In the genomic region with DNA sequence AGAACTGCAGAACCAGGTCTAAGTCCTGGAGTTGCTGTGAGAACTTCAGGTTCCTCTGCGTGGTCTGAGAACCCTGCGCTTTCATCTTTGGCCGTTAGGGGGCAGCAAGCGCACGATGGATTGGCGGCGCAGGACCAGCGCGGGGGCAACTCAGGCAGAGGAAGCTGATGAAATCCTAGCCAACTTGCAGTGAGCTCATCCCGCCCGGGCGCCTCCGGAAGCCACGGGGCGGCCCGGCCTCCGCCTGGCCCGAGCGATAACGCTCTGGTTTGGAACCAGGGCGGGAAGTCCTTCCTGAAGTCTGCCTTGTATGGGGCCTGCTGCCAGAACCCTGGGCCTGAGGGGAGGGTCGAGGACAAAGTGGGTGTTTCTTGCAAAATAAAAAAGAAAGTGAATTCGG, we compare ENCODE assay signal across 8 mouse cellular contexts. TPM values are rescaled to one million over a fixed set of nuclear protein-coding genes. Genes with fewer than 3 reads are reported as not detected.
DNase-seq lines count a peak whose midpoint lies in the region; ATAC-seq lines count a peak whose summit lies in the region.

No protein-coding gene starts in this region.

- under 1% methylated on average over 23 of the region's 23 CpGs for WGBS in hindbrain, embryonic 11.5 days

- no peaks in the 10 kb centered on the region for H3K36me3 ChIP-seq in hindbrain, embryonic 11.5 days (ENCODE audit: control insufficient read depth, insufficient read depth, low read length)

- no peaks in the 10 kb centered on the region for H3K27me3 ChIP-seq in hindbrain, embryonic 11.5 days (ENCODE audit: control insufficient read depth, insufficient read depth, low read length)

- peak overlapping the region; percentile 25; the same call in 1 of the 2 replicates for H3K9ac ChIP-seq in hindbrain, embryonic 11.5 days (ENCODE audit: low read depth, low read length)

- no peaks in the 10 kb centered on the region for H3K9me3 ChIP-seq in hindbrain, embryonic 11.5 days (ENCODE audit: control insufficient read depth, low read length)

- peak; percentile 76 for ATAC-seq in hindbrain, embryonic 11.5 days (ENCODE audit: low FRiP score)

- H3K4me3 ChIP-seq in hindbrain, embryonic 11.5 days (ENCODE audit: low read depth, low read length): peak overlapping the region; percentile 29

- DNase-seq in NIH3T3 (ENCODE audit: low read depth): peak; percentile 97
- peak; percentile 94 for DNase-seq in cerebellum, adult 9-11 months
- peak; percentile 79 to 97 for DNase-seq in frontal cortex, adult 2 months (ENCODE audit: extremely low spot score in 1 of 2, low spot score in 1 of 2)
- peak; percentile 98 for DNase-seq in hindbrain, embryonic 11.5 days (ENCODE audit: low spot score)
- DNase-seq in layer of hippocampus, postnatal 25 days (ENCODE audit: extremely low spot score in 1 of 2, low spot score in 1 of 2): peak; percentile 94 to 99
- DNase-seq in lung, postnatal 14 days: peak; percentile 97
- DNase-seq in ovary, postnatal 36 days (ENCODE audit: low spot score): peak; percentile 91
- DNase-seq in thymus, postnatal 25 days: peak; percentile 96

- peak overlapping the region; percentile 47 for H3K4me2 ChIP-seq in hindbrain, embryonic 11.5 days (replicated peaks; ENCODE audit: low read depth, low read length)

- peaks cover 6% of the 10 kb centered on the region for H3K4me1 ChIP-seq in hindbrain, embryonic 11.5 days (replicated peaks; ENCODE audit: control insufficient read depth, insufficient read depth, low read length)

- peak overlapping the region; percentile 68 for H3K27ac ChIP-seq in hindbrain, embryonic 11.5 days (ENCODE audit: low read depth, low read length)

RNA-seq across cellular contexts. Expression of gene Ccdc9, which starts 8.2 kb away (rescaled TPM):
- polyA plus RNA-seq in frontal cortex, adult 2 months (2012; rRNA removed): 91.2 and 91.4 TPM in 2 replicates
- polyA plus RNA-seq in hindbrain, embryonic 11.5 days (2014; fragmentation: Nextera tagmentation; extraction: Ambion mirVana): 18.2 and 19.2 TPM in 2 replicates
- total RNA-seq in layer of hippocampus, postnatal 25 days (2021): 10 to 100 TPM; 59.6 to 77.3 TPM

RNA-seq across cellular contexts. Expression of gene Bbc3, which starts 13.4 kb away (rescaled TPM):
- 17.1 and 18.2 TPM in 2 replicates for polyA plus RNA-seq in frontal cortex, adult 2 months (2012; rRNA removed)
- 6.4 and 8.1 TPM in 2 replicates for polyA plus RNA-seq in hindbrain, embryonic 11.5 days (2014; fragmentation: Nextera tagmentation; extraction: Ambion mirVana)
- total RNA-seq in layer of hippocampus, postnatal 25 days (2021): 10 to 100 TPM; 14.0 to 20.0 TPM

RNA-seq across cellular contexts. Expression of gene Inafm1, which starts 21.4 kb away (rescaled TPM):
- 57.6 and 58.4 TPM in 2 replicates for polyA plus RNA-seq in frontal cortex, adult 2 months (2012; rRNA removed)
- polyA plus RNA-seq in hindbrain, embryonic 11.5 days (2014; fragmentation: Nextera tagmentation; extraction: Ambion mirVana): 11.0 and 13.8 TPM in 2 replicates
- total RNA-seq in layer of hippocampus, postnatal 25 days (2021): 10 to 100 TPM; 29.4 to 34.2 TPM

RNA-seq across cellular contexts. Expression of gene C5ar1, which starts 35.5 kb away (rescaled TPM):
- polyA plus RNA-seq in frontal cortex, adult 2 months (2012; rRNA removed): 1.2 and 1.3 TPM in 2 replicates
- polyA plus RNA-seq in hindbrain, embryonic 11.5 days (2014; fragmentation: Nextera tagmentation; extraction: Ambion mirVana): 0.46 and 1.3 TPM in 2 replicates
- total RNA-seq in layer of hippocampus, postnatal 25 days (2021): 1 to 10 TPM; 1.1 TPM

RNA-seq across cellular contexts. Expression of gene C5ar2, which starts 50.9 kb away (rescaled TPM):
- polyA plus RNA-seq in frontal cortex, adult 2 months (2012; rRNA removed): 0.56 and 0.67 TPM in 2 replicates
- polyA plus RNA-seq in hindbrain, embryonic 11.5 days (2014; fragmentation: Nextera tagmentation; extraction: Ambion mirVana): 0.04 and 0.11 TPM in 2 replicates
- total RNA-seq in layer of hippocampus, postnatal 25 days (2021): under 1 TPM; 0.75 to 0.81 TPM

Comparison
In these comparisons a context has a peak if more than half of its experiments do, and no peak if none do; other contexts are left out.
1. Peak in every context shown above with its lines: DNase-seq, ATAC-seq, H3K4me3 ChIP-seq and H3K27ac ChIP-seq.